Comparison of ENCODE assay signal across 10 mouse cellular contexts in the genomic region with DNA sequence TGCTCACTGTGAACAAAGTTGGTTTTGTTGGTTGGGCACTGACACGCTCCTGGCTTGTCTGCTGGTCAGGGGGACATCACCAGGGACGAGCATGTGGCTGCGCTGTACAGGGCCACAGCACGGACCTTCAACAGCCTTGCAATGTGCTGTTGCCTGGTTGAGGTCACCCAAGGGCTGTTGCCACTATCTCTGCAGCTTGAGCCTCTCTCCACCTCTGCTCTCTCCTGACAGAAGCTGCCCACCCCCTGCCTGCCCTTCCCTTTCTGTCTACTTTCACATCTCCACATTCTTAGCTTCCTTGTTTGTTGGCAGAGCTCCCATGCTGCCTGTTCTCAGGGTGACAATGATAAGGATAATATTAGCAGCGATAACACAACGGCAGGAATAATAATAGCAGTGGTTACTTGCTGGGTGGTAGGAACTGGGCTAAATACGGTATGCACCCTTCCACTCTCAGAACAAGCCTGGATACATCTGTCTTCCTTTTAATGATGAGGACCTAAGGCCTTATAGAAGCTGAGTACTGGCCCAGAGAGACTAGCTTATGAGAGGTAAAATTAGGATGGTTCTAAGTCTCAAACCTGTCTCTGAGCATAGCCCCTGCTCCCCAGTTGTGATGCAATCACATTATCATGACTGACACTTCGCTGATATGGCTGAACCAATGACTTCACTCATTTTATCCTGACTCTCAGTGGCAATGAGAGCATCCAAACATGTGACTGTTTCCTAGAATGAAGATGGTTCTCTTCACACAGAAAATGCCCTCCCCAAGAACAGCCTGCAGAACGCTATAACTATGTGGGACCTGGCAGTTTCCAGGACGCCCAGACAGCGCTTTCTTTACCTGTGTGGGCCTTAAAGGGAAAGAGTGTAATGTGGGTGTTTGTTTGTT.
DNase-seq lines count a peak whose midpoint lies in the region; ATAC-seq and TF ChIP-seq lines count a peak whose summit lies in the region.
"Had no signal": no experiment of that assay in that cellular context is flagged by ENCODE, and none has a peak within 500 bp of the region (broad histone marks: within the 10 kb centered on the region; RNA-seq: fewer than 3 reads in every experiment).

No protein-coding gene starts in this region.

- H3K27ac ChIP-seq in embryonic fibroblast, embryonic 13.5 days (ENCODE audit: insufficient read depth, low read length) = peak overlapping the region; percentile 80; the same call in 1 of the 2 replicates
- H3K27ac ChIP-seq in kidney, embryonic 15.5 days = no peak overlapping the region
- H3K27ac ChIP-seq: kidney, postnatal 0 days had no signal

- H3K27me3 ChIP-seq in kidney, embryonic 15.5 days = no peaks in the 10 kb centered on the region

- no peaks in the 10 kb centered on the region for H3K36me3 ChIP-seq in kidney, embryonic 15.5 days

- no peak for TF ChIP-seq POLR2A in embryonic fibroblast, embryonic 13.5 days (IDR thresholded peaks at IDR 0.05; ENCODE audit: low read depth, low read length)

- H3K4me1 ChIP-seq in embryonic fibroblast, embryonic 13.5 days (ENCODE audit: control insufficient read depth, insufficient read depth, low read length) = peaks cover 17% of the 10 kb centered on the region
- peaks cover 31% of the 10 kb centered on the region for H3K4me1 ChIP-seq in kidney, embryonic 15.5 days

- H3K4me3 ChIP-seq in embryonic fibroblast, embryonic 13.5 days (ENCODE audit: insufficient read depth, low read length) = no peak overlapping the region
- H3K4me3 ChIP-seq in kidney, embryonic 15.5 days (replicated peaks) = no peak overlapping the region

- peak; percentile 65 for ATAC-seq in megakaryocyte, adult 5-6 weeks (ENCODE audit: poor library complexity, severe bottlenecking)
- no peak for ATAC-seq in kidney, embryonic 15.5 days (replicated peaks; ENCODE audit: low FRiP score)
- ATAC-seq: forebrain, embryonic 16.5 days had no signal

- WGBS in kidney, embryonic 15.5 days = 80% methylated on average over 11 of the region's 11 CpGs

- no peak for TF ChIP-seq CTCF in embryonic fibroblast, embryonic 13.5 days (IDR thresholded peaks at IDR 0.05; ENCODE audit: borderline replicate concordance, insufficient read depth, low read length)

- no peaks in the 10 kb centered on the region for H3K9me3 ChIP-seq in kidney, embryonic 15.5 days (replicated peaks)

- no peak overlapping the region for H3K9ac ChIP-seq in kidney, embryonic 15.5 days

- DNase-seq in MEL-GATA-1-ER (ENCODE audit: extremely low read depth, low read depth) = peak; percentile 99
- DNase-seq in heart, postnatal 4 days = peak; percentile 77
- no peak for DNase-seq in right cerebral cortex, postnatal 14 days
- DNase-seq in urinary bladder, adult 18-20 months (ENCODE audit: low spot score in 2 of 2) = no peak
- DNase-seq: lung, postnatal 4 days had no signal

- no peak overlapping the region for H3K4me2 ChIP-seq in kidney, embryonic 15.5 days

Comparison
In these comparisons a context has a peak if more than half of its experiments do, and no peak if none do; other contexts are left out.
1. DNase-seq: peak in MEL-GATA-1-ER (single experiment) and heart, postnatal 4 days (single experiment); none in right cerebral cortex, postnatal 14 days (single experiment) and urinary bladder, adult 18-20 months (0 of 2).